Mouse (Mus musculus): Measurements from ENCODE around the gene Tns3.
A peak's percentile ranks its signal among the peaks of the same experiment; 100 is the strongest.

The Tns3 gene

DNA sequence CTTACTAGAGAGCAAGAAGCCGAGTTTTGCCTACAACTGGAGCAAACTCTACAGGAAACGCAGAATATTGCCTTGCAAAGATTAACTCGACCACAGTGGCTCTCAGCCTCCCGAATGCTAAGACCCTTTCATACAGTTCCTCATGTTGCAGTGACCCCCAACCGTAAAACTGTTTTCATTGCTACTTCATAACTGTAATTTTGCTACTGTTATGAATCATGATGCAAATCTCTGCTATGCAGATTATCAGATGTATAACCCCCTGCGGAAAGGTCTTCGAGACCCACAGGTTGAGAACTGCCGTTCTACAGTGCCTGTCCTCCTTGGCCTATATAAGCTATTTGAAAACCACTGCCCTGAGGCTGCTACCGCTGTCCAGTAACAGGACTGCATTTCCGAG, 46.0 kb downstream of the Tns3 start:
- DNase-seq (ENCODE audit: low spot score), result no peak

- DNase-seq (ENCODE audit: low spot score), result no peak
These were observed 48.9 kb downstream of the Tns3 start for GRCm38 (mm10) chr11:8615436-8615835.

DNA sequence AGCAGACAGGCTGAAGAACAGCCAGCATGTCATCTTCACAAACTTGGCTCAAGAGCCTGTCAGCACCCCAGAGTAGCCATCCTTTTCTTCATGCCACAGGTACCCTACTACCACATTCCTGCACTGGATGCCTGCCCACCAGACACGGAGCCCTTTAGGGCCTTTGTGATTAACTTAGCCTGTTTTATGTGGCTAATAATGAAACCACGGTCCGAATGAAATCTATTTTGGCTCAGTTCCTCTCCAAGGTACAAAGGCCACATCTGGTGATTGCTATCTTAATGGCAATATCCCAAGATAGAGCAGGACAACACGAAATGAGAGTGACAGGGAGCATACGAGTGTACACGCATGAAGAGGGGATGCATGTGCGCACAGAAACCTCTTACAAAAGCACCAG, 53.9 kb downstream of the Tns3 start:
- no peak for DNase-seq (ENCODE audit: low spot score)

GRCm38 (mm10) chr11:8609873-8610272, 54.5 kb downstream of the Tns3 start:
- no peak for DNase-seq (ENCODE audit: low spot score)

DNA sequence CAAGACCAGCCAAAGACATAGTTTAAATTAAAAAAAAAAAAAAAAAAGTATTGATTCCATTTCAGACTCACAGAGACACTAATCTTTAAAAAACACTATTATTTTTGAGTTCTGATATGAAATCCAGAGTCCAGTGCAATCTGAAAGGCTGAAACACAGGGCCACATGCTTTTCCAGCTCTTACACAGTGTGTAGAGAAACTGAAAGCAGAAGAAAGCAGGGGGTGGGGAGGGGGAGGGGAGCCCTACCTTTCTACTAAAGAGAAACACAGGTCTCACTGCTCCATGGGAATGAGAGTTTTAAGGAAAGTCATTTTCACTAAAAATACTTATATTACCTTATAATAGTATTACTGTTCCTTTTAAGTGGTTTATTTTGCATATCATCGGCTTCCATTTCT, 57.2 kb downstream of the Tns3 start:
- DNase-seq (ENCODE audit: low spot score), result no peak

GRCm38 (mm10) chr11:8604789-8605569, 59.4 kb downstream of the Tns3 start:
- no peak for DNase-seq (ENCODE audit: low spot score)

- DNase-seq (ENCODE audit: low spot score), result no peak
These were observed 61.7 kb downstream of the Tns3 start for GRCm38 (mm10) chr11:8602606-8603005.

DNA sequence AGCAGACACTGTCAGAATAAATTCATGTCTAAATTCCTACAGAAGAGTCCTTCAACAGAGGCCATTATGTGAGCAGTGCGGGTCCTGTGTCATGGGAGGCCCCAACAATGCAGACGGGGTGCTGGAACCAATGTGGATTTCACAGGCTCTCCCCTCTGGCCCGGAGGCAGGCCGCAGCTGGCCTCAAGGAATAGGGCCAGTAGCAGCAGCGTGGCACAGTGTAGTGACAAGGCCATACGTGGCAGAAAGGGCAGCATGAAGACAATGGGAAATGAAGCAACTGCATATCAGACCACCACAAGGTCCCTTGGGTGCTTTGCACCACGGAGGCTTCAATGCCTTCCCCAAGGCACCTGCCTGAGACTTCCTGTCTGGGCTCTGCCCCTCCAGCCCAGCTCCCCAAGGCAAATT, 62.9 kb downstream of the Tns3 start:
- DNase-seq (ENCODE audit: low spot score), result peak; percentile 68

- DNase-seq (ENCODE audit: low spot score), result no peak
These were observed 68.7 kb downstream of the Tns3 start for GRCm38 (mm10) chr11:8595642-8596041.

DNA sequence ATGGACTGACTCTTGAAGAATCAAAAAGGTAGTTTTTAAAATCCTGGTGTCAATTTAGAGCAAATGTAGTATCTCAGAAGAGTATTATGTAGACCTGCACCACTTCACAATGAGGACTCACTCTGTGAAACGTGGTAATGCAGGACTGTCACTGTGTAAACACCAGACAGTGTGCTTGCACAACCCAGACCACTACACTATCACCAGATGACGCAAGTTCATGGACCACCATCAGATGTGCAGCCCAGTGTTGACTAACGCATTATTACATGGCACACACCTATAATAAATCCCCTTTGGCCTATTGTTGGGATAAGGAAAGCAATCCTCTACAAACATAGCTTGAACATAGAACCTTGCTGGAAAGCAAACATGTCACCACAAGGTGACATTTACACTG, 71.2 kb downstream of the Tns3 start:
- DNase-seq (ENCODE audit: low spot score), result no peak

DNA sequence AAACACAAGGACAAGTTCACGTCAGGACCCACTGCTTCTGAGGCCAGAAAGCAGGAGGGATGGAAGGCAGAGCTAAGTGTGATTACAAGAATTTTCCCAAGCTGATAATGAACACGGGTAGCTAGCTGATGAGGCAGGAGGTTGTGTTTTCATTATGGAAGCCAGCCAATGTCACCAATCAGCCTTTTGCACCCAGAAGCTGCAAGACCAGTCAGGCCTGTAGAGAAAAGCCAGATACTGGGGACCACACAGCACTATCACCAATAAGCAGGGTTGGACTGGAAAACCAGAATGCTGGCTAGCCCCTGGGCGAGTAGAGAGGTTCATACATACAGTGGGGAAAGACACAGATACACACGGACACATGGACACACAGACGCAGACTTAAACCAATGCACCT, 73.1 kb downstream of the Tns3 start:
- no peak for DNase-seq (ENCODE audit: low spot score)

DNA sequence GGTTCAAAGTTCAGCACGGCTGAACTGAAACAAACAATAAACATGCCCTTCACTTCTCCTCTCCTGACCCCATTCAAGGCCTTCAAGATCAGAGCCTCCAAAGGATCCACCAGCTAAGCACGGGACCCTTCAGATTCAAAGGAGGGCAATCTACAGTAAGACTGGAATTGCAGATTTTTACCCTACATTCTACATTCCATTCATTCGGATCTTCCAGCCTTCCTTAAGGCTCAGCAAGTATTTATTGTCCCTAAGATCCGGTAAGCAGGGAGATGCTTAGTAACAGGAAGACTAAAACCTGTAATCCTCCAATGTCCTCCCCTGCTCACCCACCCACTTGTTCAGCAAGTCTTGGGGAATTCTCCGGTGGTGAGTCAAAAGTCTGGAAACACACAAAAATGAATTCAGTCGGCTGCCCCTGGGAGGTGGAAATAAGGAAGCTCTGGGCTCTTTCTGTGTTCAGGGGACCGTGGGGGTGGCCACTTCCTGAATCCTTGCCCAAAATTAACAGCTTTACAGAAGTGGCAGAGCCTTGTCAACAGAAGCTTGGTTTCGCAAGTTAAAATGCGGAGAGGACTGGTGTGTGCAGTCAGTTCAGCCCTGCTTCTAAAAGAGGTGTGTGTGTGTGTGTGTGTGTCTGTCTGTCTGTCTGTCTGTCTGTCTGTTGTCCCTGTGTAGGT, 75.0 kb downstream of the Tns3 start:
- no peak for DNase-seq (ENCODE audit: low spot score)

DNA sequence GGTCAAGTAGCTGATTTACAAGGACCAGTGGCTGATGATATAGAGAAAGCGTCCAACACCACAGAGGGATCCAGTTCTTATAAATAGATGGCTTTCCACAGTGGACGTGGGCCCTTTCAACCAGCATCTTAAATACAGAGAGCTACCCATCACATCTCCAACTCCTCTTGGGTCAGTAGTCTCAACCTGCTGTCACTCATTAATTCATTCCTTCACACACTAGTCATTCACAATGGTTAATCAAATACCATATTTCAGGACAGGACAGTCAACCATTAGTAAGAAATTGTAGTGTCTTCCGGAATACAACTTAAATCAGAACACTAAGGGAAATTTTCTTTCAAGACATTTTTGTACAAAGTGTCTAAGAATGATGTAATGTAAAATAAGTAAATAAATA, 76.4 kb downstream of the Tns3 start:
- DNase-seq (ENCODE audit: low spot score), result no peak

DNA sequence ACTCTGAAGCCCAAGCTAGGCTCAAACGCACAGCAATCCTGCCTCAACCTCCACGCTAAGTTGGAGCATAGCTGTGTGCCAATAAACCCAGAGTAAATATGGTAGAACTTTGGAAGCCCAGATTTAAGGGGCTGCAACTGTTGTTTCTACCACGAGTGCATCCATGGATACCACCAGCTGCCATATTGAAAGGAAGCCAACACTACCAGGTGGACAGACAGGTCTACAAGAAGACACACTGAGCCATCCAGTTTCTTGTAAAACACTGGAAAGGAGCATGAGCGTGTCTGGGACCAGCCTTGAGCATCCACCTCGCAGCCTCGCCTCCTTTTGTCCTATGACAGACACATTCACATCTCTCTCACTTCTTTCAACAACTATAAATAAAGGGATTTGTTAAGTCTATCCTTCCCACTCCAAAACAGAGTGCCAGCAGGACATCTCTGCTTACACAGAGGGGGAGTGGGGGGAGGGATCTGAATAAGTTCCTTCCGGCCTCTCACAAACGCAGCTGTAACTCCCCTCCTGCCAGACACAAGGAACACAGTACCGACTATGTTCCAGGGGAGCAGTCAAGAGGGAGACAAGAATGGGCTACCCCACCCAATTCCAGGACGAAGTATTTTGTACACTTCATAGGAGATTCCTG, 77.2 kb downstream of the Tns3 start:
- DNase-seq (ENCODE audit: low spot score), result peak; percentile 23

GRCm38 (mm10) chr11:8586374-8586773, 78.0 kb downstream of the Tns3 start:
- no peak for DNase-seq (ENCODE audit: low spot score)

GRCm38 (mm10) chr11:8585686-8586085, 78.6 kb downstream of the Tns3 start:
- no peak for DNase-seq (ENCODE audit: low spot score)

GRCm38 (mm10) chr11:8584925-8585324, 79.4 kb downstream of the Tns3 start:
- peak; percentile 25 for DNase-seq (ENCODE audit: low spot score)

GRCm38 (mm10) chr11:8584307-8584706, 80.0 kb downstream of the Tns3 start:
- no peak for DNase-seq (ENCODE audit: low spot score)

- no peak for DNase-seq (ENCODE audit: low spot score)
These were observed 81.2 kb downstream of the Tns3 start for GRCm38 (mm10) chr11:8583137-8583536.

DNA sequence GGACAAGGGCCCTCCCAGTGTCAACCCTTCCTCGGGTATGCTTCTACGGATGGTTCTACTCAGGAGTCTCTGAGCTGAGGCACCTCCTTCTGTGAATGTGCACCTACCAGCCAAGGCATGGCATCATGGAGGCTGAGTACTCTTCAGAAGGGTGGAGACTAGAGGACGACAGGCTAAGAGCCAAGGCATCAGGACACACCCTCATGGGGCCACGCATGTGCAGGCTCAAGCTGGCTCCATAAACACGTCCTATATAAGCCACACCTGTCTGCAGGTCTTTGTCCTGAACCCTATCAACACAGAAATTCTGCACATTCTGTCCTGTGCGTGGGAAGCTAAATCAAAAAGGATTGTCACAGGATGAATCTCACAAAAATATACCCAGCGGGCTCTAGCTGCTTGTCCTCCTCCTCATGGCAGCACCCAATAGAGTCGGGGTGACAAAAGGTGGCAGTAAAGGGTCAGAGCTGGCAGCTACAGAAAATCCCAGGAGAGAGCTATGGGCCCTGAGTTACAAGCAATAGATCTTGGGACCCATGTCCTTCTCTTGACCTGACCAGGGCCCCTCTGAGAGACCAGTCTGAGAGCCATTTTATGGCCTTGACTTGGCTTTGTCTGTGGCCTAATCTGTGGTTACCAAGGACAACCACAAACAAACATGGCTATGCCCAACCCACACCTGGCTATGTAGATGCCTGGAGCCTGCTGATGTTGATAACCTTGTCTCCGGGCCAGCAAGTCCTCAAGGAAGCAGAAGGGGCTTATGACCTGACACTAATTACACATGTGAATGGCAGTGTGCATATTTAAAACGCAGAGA, 82.0 kb downstream of the Tns3 start:
- no peak for DNase-seq (ENCODE audit: low spot score)

DNA sequence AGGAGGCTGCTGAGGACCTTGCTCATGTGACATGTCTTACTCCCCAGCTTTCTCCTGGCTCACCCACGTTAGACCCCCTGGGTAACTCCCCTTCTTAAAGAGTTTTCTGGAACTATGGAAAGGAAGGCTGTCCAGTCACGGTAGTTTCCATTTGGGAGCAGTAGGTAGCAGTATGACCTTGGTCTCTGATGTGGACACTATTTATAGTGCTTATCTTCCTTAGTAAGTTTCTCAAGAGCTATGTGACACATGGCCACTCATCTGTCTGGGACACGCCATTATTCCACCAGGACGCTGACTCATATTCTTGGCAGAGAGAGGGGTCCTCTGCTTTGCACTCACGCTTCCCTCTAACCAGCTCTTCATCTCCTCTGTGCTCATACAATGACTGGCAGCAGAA, 84.5 kb downstream of the Tns3 start:
- no peak for DNase-seq (ENCODE audit: low spot score)
